Mouse (Mus musculus) bone marrow, adult 2 months (tissue): Measurements from ENCODE around the gene App.

Source experiments
- CTCF ChIP-seq: fragments of 200-500 bp; IDR thresholded peaks from 2 replicates; pipeline ENCODE4 v1.5.1; 2011; ENCODE audit warnings: low read length, control low read depth; ENCODE audit not compliant: control insufficient read depth, insufficient read depth
- POLR2A ChIP-seq: fragments of 200-500 bp; IDR thresholded peaks from 2 replicates; pipeline ENCODE4 v1.6.1; 2011; ENCODE audit warnings: low read depth, mild to moderate bottlenecking, control low read depth, low read length, borderline replicate concordance; ENCODE audit not compliant: control insufficient read depth

GRCm38 (mm10) chr16:84969026-84969425 is 204.5 kb downstream of the App start:
- no peak for TF ChIP-seq CTCF
- TF ChIP-seq POLR2A = no peak
